Mouse (Mus musculus) embryonic facial prominence, embryonic 14.5 days (tissue): Measurements from ENCODE around the gene Sdf4. TPM values are rescaled to one million over a fixed set of nuclear protein-coding genes. Genes with fewer than 3 reads are reported as not detected.

ENCODE experiments used
- ATAC-seq: fragments of 200-750 bp; cut with Nextera tagmentation; 2 replicates; pipeline ENCODE4 v1.8.0; 2017; ENCODE audit warnings: low read depth, moderate number of reproducible peaks, moderate TSS enrichment
- DNase-seq: peaks from one replicate; pipeline ENCODE4 v3.0.0-alpha.2; 2015; ENCODE audit warnings: low spot score
- H3K27ac ChIP-seq: fragments of 300-500 bp; sonication (generic); replicated peaks from 2 replicates; pipeline ENCODE4 v1.5.1; 2014; ENCODE audit warnings: low read depth, mild to moderate bottlenecking, low read length, moderate library complexity
- H3K27me3 ChIP-seq: fragments of 300-500 bp; sonication (generic); replicated peaks from 2 replicates; pipeline ENCODE4 v1.6.1; 2014; ENCODE audit warnings: low read length; ENCODE audit not compliant: control insufficient read depth, insufficient read depth
- H3K36me3 ChIP-seq: fragments of 300-500 bp; sonication (generic); 2 replicates; pipeline ENCODE4 v1.6.1; 2014; ENCODE audit warnings: low read length, mixed read lengths; ENCODE audit not compliant: control insufficient read depth, insufficient read depth
- H3K4me1 ChIP-seq: fragments of 300-500 bp; sonication (generic); 2 replicates; pipeline ENCODE4 v1.6.1; 2014; ENCODE audit warnings: antibody characterized with exemption, low read length; ENCODE audit not compliant: control insufficient read depth, insufficient read depth
- H3K4me2 ChIP-seq: fragments of 300-500 bp; sonication (generic); 2 replicates; pipeline ENCODE4 v1.6.1; 2014; ENCODE audit warnings: low read depth, mild to moderate bottlenecking, low read length, moderate library complexity, mixed read lengths
- H3K4me3 ChIP-seq: fragments of 300-500 bp; sonication (generic); 2 replicates; pipeline ENCODE4 v1.5.1; 2014; ENCODE audit warnings: low read depth, mild to moderate bottlenecking, low read length
- H3K9ac ChIP-seq: fragments of 300-500 bp; sonication (generic); 2 replicates; pipeline ENCODE4 v1.6.1; 2014; ENCODE audit warnings: low read depth, mild to moderate bottlenecking, low read length, moderate library complexity, mixed read lengths
- H3K9me3 ChIP-seq: fragments of 300-500 bp; sonication (generic); 2 replicates; pipeline ENCODE4 v1.6.1; 2016; ENCODE audit warnings: low read length; ENCODE audit not compliant: control insufficient read depth
- WGBS: fragments of 180-500 bp; shearing (Covaris S2); extraction: QIAGEN DNeasy Blood & Tissue Kit; methylation state at CpG from one replicate; pipeline ENCODE4 v1.1.7; 2014; 5-methylcytosine and 5-hydroxymethylcytosine counted together
- polyA plus RNA-seq: library from polyadenylated mRNA; unstranded; fragments of >200 nt; fragmentation: Nextera tagmentation; extraction: Ambion mirVana; gene quantifications from 2 replicates; pipeline ENCODE4 v1.2.1, GENCODE M21; 2014

Sdf4 gene
- polyA plus RNA-seq, 1 experiment from 2014 or later = 164 TPM

- Histone ChIP-seq H3K4me2 (peak overlapping the region; percentile 68), H3K27ac (peak overlapping the region; percentile 93), H3K4me1 (peaks cover 17% of the 10 kb centered on the region), H3K4me3 (peak overlapping the region; percentile 55), H3K36me3 (peaks cover 18% of the 10 kb centered on the region; the same call in 1 of the 2 replicates), H3K9me3 (no peaks in the 10 kb centered on the region), H3K27me3 (peaks cover 23% of the 10 kb centered on the region), H3K9ac (peak overlapping the region; percentile 74)
- peak; percentile 88 for ATAC-seq
- peak; percentile 95 for DNase-seq
- WGBS = under 1% methylated on average over 14 of the region's 24 CpGs
These were observed 39.1 kb downstream of the Sdf4 start for GRCm38 (mm10) chr4:156031593-156032391.

DNA sequence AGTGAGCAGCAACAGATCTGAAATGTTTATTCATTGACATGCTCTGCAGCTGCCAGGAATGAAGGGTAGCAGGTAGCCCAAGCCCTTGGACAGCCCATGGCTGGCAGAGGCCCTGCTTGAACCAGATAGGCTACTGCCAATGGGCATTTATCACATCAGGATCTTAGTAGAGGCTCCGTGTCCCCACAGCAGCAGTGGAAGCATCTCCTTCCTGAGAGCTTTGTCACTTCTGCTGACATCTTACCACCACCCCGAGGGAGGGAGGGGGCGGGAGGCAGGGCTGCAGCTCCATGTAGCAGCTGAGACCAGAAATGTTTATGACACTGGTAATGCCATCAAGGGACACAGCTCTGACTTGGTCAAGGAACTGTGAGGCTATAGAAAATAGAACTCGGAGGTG is 40.2 kb downstream of the Sdf4 start:
- H3K27me3 ChIP-seq = peaks cover 23% of the 10 kb centered on the region
- peaks cover 17% of the 10 kb centered on the region for H3K4me1 ChIP-seq
- WGBS = 79% methylated on average over 4 of the region's 4 CpGs
- ATAC-seq = no peak
- peak overlapping the region; percentile 93 for H3K27ac ChIP-seq
- H3K36me3 ChIP-seq = peaks cover 12% of the 10 kb centered on the region; the same call in 1 of the 2 replicates
- DNase-seq = no peak
- H3K4me3 ChIP-seq = no peak overlapping the region
- H3K9me3 ChIP-seq = no peaks in the 10 kb centered on the region
- H3K4me2 ChIP-seq = peak overlapping the region; percentile 68; the same call in 1 of the 2 replicates
- H3K9ac ChIP-seq = no peak overlapping the region

GRCm38 (mm10) chr4:156033476-156034119 is 40.9 kb downstream of the Sdf4 start:
- no peak for ATAC-seq
- Histone ChIP-seq H3K4me3 (no peak overlapping the region), H3K36me3 (peaks cover 4% of the 10 kb centered on the region; the same call in 1 of the 2 replicates), H3K9ac (no peak overlapping the region), H3K4me2 (no peak overlapping the region), H3K27ac (no peak overlapping the region), H3K4me1 (peaks cover 17% of the 10 kb centered on the region), H3K27me3 (peaks cover 23% of the 10 kb centered on the region), H3K9me3 (no peaks in the 10 kb centered on the region)
- WGBS = 51% methylated on average over 6 of the region's 6 CpGs
- DNase-seq = peak; percentile 48

DNA sequence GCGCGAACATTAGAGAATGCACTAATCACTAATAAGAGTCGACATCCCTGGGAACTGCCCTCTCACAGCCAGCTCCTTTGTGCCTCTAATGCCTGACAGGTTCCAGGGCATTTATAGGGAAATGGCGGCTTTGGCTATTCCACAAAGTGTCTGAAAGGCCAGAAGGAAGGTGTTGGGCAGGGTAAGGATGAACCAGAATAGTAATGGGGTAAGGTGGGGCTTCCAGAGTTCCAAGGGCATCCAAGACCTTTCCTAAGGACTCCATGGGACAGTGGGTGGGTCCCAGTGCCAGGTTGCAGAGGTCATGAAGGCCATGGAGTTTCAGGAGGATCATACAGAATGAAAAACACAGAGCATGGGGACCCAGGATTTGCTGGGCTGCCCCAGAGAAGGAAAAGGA is 41.6 kb downstream of the Sdf4 start:
- Histone ChIP-seq H3K4me2 (peak overlapping the region; percentile 45; the same call in 1 of the 2 replicates), H3K36me3 (no peaks in the 10 kb centered on the region), H3K9me3 (no peaks in the 10 kb centered on the region), H3K27ac (no peak overlapping the region), H3K27me3 (peaks cover 23% of the 10 kb centered on the region), H3K9ac (no peak overlapping the region), H3K4me1 (peaks cover 17% of the 10 kb centered on the region), H3K4me3 (no peak overlapping the region)
- 74% methylated on average over 4 of the region's 4 CpGs for WGBS
- no peak for DNase-seq
- ATAC-seq = no peak

DNA sequence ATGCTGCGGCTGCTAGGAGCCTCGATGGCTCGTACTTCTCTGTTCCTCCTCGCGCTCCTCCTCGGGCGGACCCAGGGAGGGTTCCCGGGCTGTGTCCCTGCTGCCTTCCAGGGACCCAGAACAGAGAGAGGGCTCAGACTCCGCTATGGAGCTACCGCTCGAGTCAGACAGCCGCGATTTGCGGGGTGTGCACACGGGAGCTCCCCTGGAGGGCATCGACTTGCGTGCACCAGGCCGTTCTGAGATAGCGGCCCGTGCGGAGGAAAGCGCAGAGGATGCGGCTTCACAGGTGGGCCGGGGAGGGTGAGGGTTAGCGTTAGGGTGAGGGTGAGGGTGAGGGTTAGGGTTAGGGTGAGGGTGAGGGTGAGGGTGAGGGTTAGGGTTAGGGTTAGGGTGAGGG is 42.2 kb downstream of the Sdf4 start:
- H3K4me1 ChIP-seq = peaks cover 17% of the 10 kb centered on the region
- WGBS = 12% methylated on average over 24 of the region's 25 CpGs
- ATAC-seq (no peak), DNase-seq (no peak)
- H3K4me3 ChIP-seq = peak overlapping the region; percentile 20
- H3K27me3 ChIP-seq = peaks cover 23% of the 10 kb centered on the region
- no peak overlapping the region for H3K27ac ChIP-seq
- no peaks in the 10 kb centered on the region for H3K36me3 ChIP-seq
- peak overlapping the region; percentile 45 for H3K4me2 ChIP-seq
- H3K9me3 ChIP-seq = no peaks in the 10 kb centered on the region
- peak overlapping the region; percentile 25; the same call in 1 of the 2 replicates for H3K9ac ChIP-seq

DNA sequence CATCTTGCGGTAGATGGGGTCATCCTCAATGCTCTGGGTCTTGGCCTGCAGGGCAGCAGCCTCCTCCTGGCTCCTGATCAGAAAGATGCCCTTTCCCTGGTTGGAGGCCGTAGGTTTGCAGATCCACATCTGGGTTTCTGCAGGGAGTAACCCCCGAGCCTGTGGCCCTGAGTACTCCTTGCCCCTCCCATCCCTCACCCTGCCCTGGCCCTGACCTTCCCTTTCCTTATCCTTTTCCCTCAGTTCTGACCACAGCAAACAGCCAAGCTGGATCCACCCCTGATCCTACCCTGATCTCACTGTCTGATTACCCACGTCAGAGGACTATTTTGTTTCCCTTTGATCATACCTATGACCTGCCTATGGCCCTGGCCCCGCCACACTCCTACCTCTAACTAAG is 52.1 kb downstream of the Sdf4 start:
- 58% methylated on average over 5 of the region's 5 CpGs for WGBS
- H3K4me3 ChIP-seq = no peak overlapping the region
- no peaks in the 10 kb centered on the region for H3K27me3 ChIP-seq
- H3K9me3 ChIP-seq = no peaks in the 10 kb centered on the region
- DNase-seq (no peak), ATAC-seq (peak; percentile 12; the same call in 1 of the 2 replicates)
- no peak overlapping the region for H3K4me2 ChIP-seq
- no peaks in the 10 kb centered on the region for H3K4me1 ChIP-seq
- H3K36me3 ChIP-seq = no peaks in the 10 kb centered on the region
- H3K9ac ChIP-seq = no peak overlapping the region
- no peak overlapping the region for H3K27ac ChIP-seq

DNA sequence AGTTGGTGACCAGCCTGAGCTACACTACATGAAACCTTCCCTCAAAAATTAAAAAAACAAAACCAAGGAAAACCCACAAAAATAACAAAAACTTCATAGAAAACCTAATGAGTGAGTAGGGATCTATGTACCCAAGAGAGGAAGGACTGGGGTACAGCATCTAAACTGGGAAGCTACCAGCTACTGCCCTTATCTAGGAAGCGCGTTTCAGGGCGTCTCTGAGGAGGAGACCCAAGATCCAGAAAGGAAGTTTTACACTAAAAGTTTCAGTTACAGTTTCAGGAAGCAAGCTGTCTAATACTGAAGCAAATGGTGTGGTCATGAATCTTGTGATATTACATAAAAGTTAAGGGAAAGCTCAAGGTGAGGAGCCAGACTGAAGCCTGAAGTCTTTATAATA is 57.1 kb downstream of the Sdf4 start:
- ATAC-seq (no peak), DNase-seq (no peak)
- H3K36me3 ChIP-seq = no peaks in the 10 kb centered on the region
- H3K4me3 ChIP-seq = no peak overlapping the region
- no peak overlapping the region for H3K4me2 ChIP-seq
- no peak overlapping the region for H3K27ac ChIP-seq
- no peaks in the 10 kb centered on the region for H3K27me3 ChIP-seq
- 71% methylated on average over 3 of the region's 3 CpGs for WGBS
- H3K4me1 ChIP-seq = no peaks in the 10 kb centered on the region
- H3K9ac ChIP-seq = no peak overlapping the region
- H3K9me3 ChIP-seq = no peaks in the 10 kb centered on the region

DNA sequence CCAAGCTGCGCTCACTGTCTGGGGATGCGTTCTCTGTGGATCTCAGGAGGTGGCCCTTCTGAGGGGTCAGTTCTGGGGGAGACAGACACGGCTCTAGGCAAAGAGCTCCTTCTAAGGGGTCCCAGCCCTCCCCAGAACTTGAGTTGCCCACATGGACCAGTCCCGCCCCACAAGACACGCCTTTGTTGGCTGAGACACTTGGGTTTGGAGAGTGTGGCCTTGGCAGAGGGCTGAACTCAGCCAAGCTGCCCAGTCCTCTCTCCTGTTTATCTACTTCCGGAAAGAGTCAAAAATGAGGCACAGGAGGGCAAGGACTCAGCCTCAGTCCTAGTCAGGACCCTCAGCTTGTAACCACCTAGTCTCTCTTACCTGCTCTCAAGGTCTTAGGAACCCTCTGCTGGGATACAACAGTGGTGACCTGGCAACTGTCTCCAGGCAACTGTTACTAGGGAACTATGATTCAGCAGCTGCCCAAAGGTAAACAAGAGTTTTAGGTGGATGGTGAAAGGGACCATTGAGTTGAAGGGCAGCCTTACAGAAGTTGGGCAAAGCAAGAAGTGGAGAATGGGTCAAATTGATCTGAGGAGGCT is 57.8 kb downstream of the Sdf4 start:
- Histone ChIP-seq H3K27ac (no peak overlapping the region), H3K27me3 (no peaks in the 10 kb centered on the region), H3K36me3 (no peaks in the 10 kb centered on the region), H3K9ac (no peak overlapping the region), H3K4me2 (no peak overlapping the region), H3K4me1 (no peaks in the 10 kb centered on the region), H3K9me3 (no peaks in the 10 kb centered on the region), H3K4me3 (no peak overlapping the region)
- WGBS = 60% methylated on average over 6 of the region's 6 CpGs
- ATAC-seq (0 out of 2 replicates have a peak, but pooled peaks have one; percentile 9), DNase-seq (no peak)
